Mouse (Mus musculus): ENCODE results near the gene Stk17b.
"Not testable (repeated sequence)": the region's sequence is repeated elsewhere in the genome, so short reads cannot be mapped to it uniquely, and the experiment has no call there.

Gene Stk17b

GRCm38 (mm10) chr1:53720601-53721351, 64.2 kb downstream of the Stk17b start:
- no peak for DNase-seq

- no peak for DNase-seq
These were observed 69.0 kb downstream of the Stk17b start for GRCm38 (mm10) chr1:53715966-53716515.

- DNase-seq: no peak
These were observed 69.6 kb downstream of the Stk17b start for GRCm38 (mm10) chr1:53715446-53715845.

- DNase-seq: not testable (repeated sequence)
These were observed 71.6 kb downstream of the Stk17b start for GRCm38 (mm10) chr1:53713383-53713782.

- DNase-seq: no peak
These were observed 74.0 kb downstream of the Stk17b start for GRCm38 (mm10) chr1:53711069-53711468.

- not testable (repeated sequence) for DNase-seq
These were observed 75.4 kb downstream of the Stk17b start for GRCm38 (mm10) chr1:53709602-53710001.

- peak; percentile 25 to 49 for DNase-seq
These were observed 78.3 kb downstream of the Stk17b start, which contains the start of gene Dnah7a for GRCm38 (mm10) chr1:53706431-53707361. Gene Dnah7a (minus strand): TSS chr1:53706784.

All from lung, postnatal 4 days (tissue).